Mouse (Mus musculus) stomach, embryonic 15.5 days (tissue): ENCODE measurements at regions not wholly inside any gene's neighbourhood (a gene's known extent, or its start where the extent isn't known, plus 50 kb on each side); places are given as distances from the start of the nearest gene placed in this dataset.
A peak's percentile ranks its signal among the peaks of the same experiment; 100 is the strongest.

Source experiments
- ATAC-seq: fragments of 200-750 bp; cut with Nextera tagmentation; 2 replicates; pipeline ENCODE4 v1.8.0; 2017; ENCODE audit warnings: low read depth, moderate number of reproducible peaks, moderate TSS enrichment; ENCODE audit not compliant: insufficient read depth, low FRiP score
- H3K27ac ChIP-seq: fragments of 300-500 bp; sonication (generic); 2 replicates; pipeline ENCODE4 v1.5.1; 2015; ENCODE audit warnings: mild to moderate bottlenecking, inconsistent platforms
- H3K27me3 ChIP-seq: fragments of 300-500 bp; sonication (generic); replicated peaks from 2 replicates; pipeline ENCODE4 v1.6.1; 2015; ENCODE audit warnings: inconsistent platforms
- H3K36me3 ChIP-seq: fragments of 300-500 bp; sonication (generic); 2 replicates; pipeline ENCODE4 v1.6.1; 2015; ENCODE audit warnings: inconsistent platforms
- H3K4me1 ChIP-seq: fragments of 300-500 bp; sonication (generic); 2 replicates; pipeline ENCODE4 v1.6.1; 2015; ENCODE audit warnings: inconsistent platforms
- H3K4me2 ChIP-seq: fragments of 300-500 bp; sonication (generic); 2 replicates; pipeline ENCODE4 v1.6.1; 2015; ENCODE audit warnings: mild to moderate bottlenecking, inconsistent platforms
- H3K4me3 ChIP-seq: fragments of 300-500 bp; sonication (generic); replicated peaks from 2 replicates; pipeline ENCODE4 v1.5.1; 2015; ENCODE audit warnings: inconsistent platforms
- H3K9ac ChIP-seq: fragments of 300-500 bp; sonication (generic); 2 replicates; pipeline ENCODE4 v1.6.1; 2015; ENCODE audit warnings: inconsistent platforms
- H3K9me3 ChIP-seq: fragments of 300-500 bp; sonication (generic); 2 replicates; pipeline ENCODE4 v1.6.1; 2016; ENCODE audit warnings: inconsistent platforms
- WGBS: fragments of 180-500 bp; shearing (Covaris S2); methylation state at CpG from one replicate; pipeline ENCODE4 v1.1.7; 2015; 5-methylcytosine and 5-hydroxymethylcytosine counted together

- Histone ChIP-seq H3K4me2 (no peak overlapping the region), H3K27me3 (no peaks in the 10 kb centered on the region), H3K4me1 (peaks cover 10% of the 10 kb centered on the region), H3K27ac (no peak overlapping the region), H3K9ac (no peak overlapping the region), H3K9me3 (no peaks in the 10 kb centered on the region), H3K36me3 (no peaks in the 10 kb centered on the region), H3K4me3 (no peak overlapping the region)
- no peak for ATAC-seq
- 64% methylated on average over 3 of the region's 3 CpGs for WGBS
Measured at GRCm38 (mm10) chr14:76253850-76254249, 143.2 kb downstream of the Nufip1 start.

GRCm38 (mm10) chr14:76254565-76255501 lies 144.1 kb downstream of the Nufip1 start:
- Histone ChIP-seq H3K4me2 (no peak overlapping the region), H3K9me3 (no peaks in the 10 kb centered on the region), H3K4me1 (peaks cover 9% of the 10 kb centered on the region; the same call in 1 of the 2 replicates), H3K27ac (0 out of 2 replicates have a peak overlapping the region, but pooled peaks have one; percentile 26), H3K9ac (no peak overlapping the region), H3K4me3 (no peak overlapping the region), H3K27me3 (no peaks in the 10 kb centered on the region), H3K36me3 (no peaks in the 10 kb centered on the region)
- peak; percentile 35; the same call in 1 of the 2 replicates for ATAC-seq
- 44% methylated on average over 30 of the region's 30 CpGs for WGBS

GRCm38 (mm10) chr14:76255971-76256370 lies 145.3 kb downstream of the Nufip1 start:
- Histone ChIP-seq H3K4me1 (peaks cover 9% of the 10 kb centered on the region; the same call in 1 of the 2 replicates), H3K27ac (no peak overlapping the region), H3K9me3 (no peaks in the 10 kb centered on the region), H3K9ac (no peak overlapping the region), H3K27me3 (no peaks in the 10 kb centered on the region), H3K36me3 (no peaks in the 10 kb centered on the region), H3K4me2 (no peak overlapping the region), H3K4me3 (no peak overlapping the region)
- ATAC-seq, result no peak
- 92% methylated on average over 11 of the region's 11 CpGs for WGBS

- H3K4me1 ChIP-seq, result peaks cover 9% of the 10 kb centered on the region; the same call in 1 of the 2 replicates
- WGBS, result 41% methylated on average over 3 of the region's 3 CpGs
Measured at GRCm38 (mm10) chr14:76258626-76259025, 147.9 kb downstream of the Nufip1 start.

GRCm38 (mm10) chr14:76260628-76261293 lies 150.1 kb downstream of the Nufip1 start:
- ATAC-seq, result no peak
- no peaks in the 10 kb centered on the region for H3K4me1 ChIP-seq
- H3K4me2 ChIP-seq, result no peak overlapping the region
- H3K4me3 ChIP-seq, result no peak overlapping the region
- no peaks in the 10 kb centered on the region for H3K27me3 ChIP-seq
- no peak overlapping the region for H3K27ac ChIP-seq
- no peak overlapping the region for H3K9ac ChIP-seq
- H3K36me3 ChIP-seq, result no peaks in the 10 kb centered on the region
- 67% methylated on average over 5 of the region's 5 CpGs for WGBS
- H3K9me3 ChIP-seq, result no peaks in the 10 kb centered on the region

More at GRCm38 (mm10) chr14:76258626-76259025, 147.9 kb downstream of the Nufip1 start:
- no peak overlapping the region for H3K4me2 ChIP-seq
- no peaks in the 10 kb centered on the region for H3K27me3 ChIP-seq
- H3K4me3 ChIP-seq, result no peak overlapping the region
- H3K36me3 ChIP-seq, result no peaks in the 10 kb centered on the region
- H3K9ac ChIP-seq, result no peak overlapping the region
- no peak overlapping the region for H3K27ac ChIP-seq
- no peak for ATAC-seq
- H3K9me3 ChIP-seq, result no peaks in the 10 kb centered on the region

- no peak for ATAC-seq
- Histone ChIP-seq H3K27me3 (no peaks in the 10 kb centered on the region), H3K27ac (no peak overlapping the region), H3K4me3 (no peak overlapping the region), H3K9me3 (no peaks in the 10 kb centered on the region), H3K4me2 (no peak overlapping the region), H3K36me3 (no peaks in the 10 kb centered on the region), H3K9ac (no peak overlapping the region), H3K4me1 (no peaks in the 10 kb centered on the region)
- 88% methylated on average over 5 of the region's 5 CpGs for WGBS
Measured at GRCm38 (mm10) chr14:76263682-76264081, 151.1 kb upstream of the Tsc22d1 start.

- H3K27me3 ChIP-seq, result no peaks in the 10 kb centered on the region
- H3K36me3 ChIP-seq, result no peaks in the 10 kb centered on the region
- WGBS, result 83% methylated on average over 5 of the region's 5 CpGs
- H3K27ac ChIP-seq, result no peak overlapping the region
- H3K4me2 ChIP-seq, result no peak overlapping the region
- H3K9me3 ChIP-seq, result no peaks in the 10 kb centered on the region
- ATAC-seq, result no peak
- H3K4me1 ChIP-seq, result no peaks in the 10 kb centered on the region
- no peak overlapping the region for H3K4me3 ChIP-seq
- no peak overlapping the region for H3K9ac ChIP-seq
Measured at GRCm38 (mm10) chr14:76265819-76266218, 148.9 kb upstream of the Tsc22d1 start.

GRCm38 (mm10) chr14:76266249-76266648 lies 148.5 kb upstream of the Tsc22d1 start:
- Histone ChIP-seq H3K36me3 (no peaks in the 10 kb centered on the region), H3K9ac (no peak overlapping the region), H3K9me3 (no peaks in the 10 kb centered on the region), H3K27ac (no peak overlapping the region), H3K4me3 (no peak overlapping the region), H3K4me1 (no peaks in the 10 kb centered on the region), H3K27me3 (no peaks in the 10 kb centered on the region), H3K4me2 (no peak overlapping the region)
- WGBS, result 80% methylated on average over 4 of the region's 4 CpGs
- ATAC-seq, result no peak

GRCm38 (mm10) chr14:76267091-76267490 lies 147.7 kb upstream of the Tsc22d1 start:
- no peaks in the 10 kb centered on the region for H3K9me3 ChIP-seq
- no peak overlapping the region for H3K27ac ChIP-seq
- H3K4me1 ChIP-seq, result no peaks in the 10 kb centered on the region
- no peak overlapping the region for H3K4me3 ChIP-seq
- no peak overlapping the region for H3K9ac ChIP-seq
- H3K36me3 ChIP-seq, result no peaks in the 10 kb centered on the region
- WGBS, result 48% methylated on average over 4 of the region's 4 CpGs
- ATAC-seq, result no peak
- H3K4me2 ChIP-seq, result no peak overlapping the region
- no peaks in the 10 kb centered on the region for H3K27me3 ChIP-seq

- no peak overlapping the region for H3K4me2 ChIP-seq
- ATAC-seq, result no peak
- H3K9ac ChIP-seq, result no peak overlapping the region
- H3K4me3 ChIP-seq, result no peak overlapping the region
- no peaks in the 10 kb centered on the region for H3K9me3 ChIP-seq
- H3K27ac ChIP-seq, result no peak overlapping the region
- WGBS, result 80% methylated on average over 11 of the region's 11 CpGs
- H3K27me3 ChIP-seq, result no peaks in the 10 kb centered on the region
- no peaks in the 10 kb centered on the region for H3K36me3 ChIP-seq
- no peaks in the 10 kb centered on the region for H3K4me1 ChIP-seq
Measured at GRCm38 (mm10) chr14:76271190-76271589, 143.6 kb upstream of the Tsc22d1 start.

- H3K4me2 ChIP-seq, result no peak overlapping the region
- no peaks in the 10 kb centered on the region for H3K27me3 ChIP-seq
- H3K9ac ChIP-seq, result no peak overlapping the region
- no peaks in the 10 kb centered on the region for H3K4me1 ChIP-seq
- H3K9me3 ChIP-seq, result no peaks in the 10 kb centered on the region
- WGBS, result 64% methylated on average over 4 of the region's 4 CpGs
- H3K36me3 ChIP-seq, result no peaks in the 10 kb centered on the region
- no peak for ATAC-seq
- H3K4me3 ChIP-seq, result no peak overlapping the region
- no peak overlapping the region for H3K27ac ChIP-seq
Measured at GRCm38 (mm10) chr14:76272840-76273239, 141.9 kb upstream of the Tsc22d1 start.

GRCm38 (mm10) chr14:76276655-76277054 lies 138.1 kb upstream of the Tsc22d1 start:
- WGBS, result 59% methylated on average over 9 of the region's 9 CpGs
- Histone ChIP-seq H3K27me3 (no peaks in the 10 kb centered on the region), H3K4me2 (no peak overlapping the region), H3K36me3 (no peaks in the 10 kb centered on the region), H3K4me3 (no peak overlapping the region), H3K9me3 (no peaks in the 10 kb centered on the region), H3K27ac (no peak overlapping the region), H3K9ac (no peak overlapping the region), H3K4me1 (0 out of 2 replicates have a peak, but pooled peaks cover under 1% of the 10 kb centered on the region)
- peak; percentile 63 for ATAC-seq
